Mouse (Mus musculus) cerebellum, postnatal 14 days (tissue): ENCODE data around the gene Zbtb45.
A peak's percentile ranks its signal among the peaks of the same experiment; 100 is the strongest.

Source experiments
- DNase-seq, 2 experiments: peaks; one replicate each; pipeline ENCODE4 v3.0.0; 2021; ENCODE audit warnings: mixed read lengths in 2 of 2

Zbtb45 gene

GRCm38 (mm10) chr7:13033451-13034147, 23.8 kb upstream of the Zbtb45 start:
- DNase-seq: peak; percentile 26 to 43

GRCm38 (mm10) chr7:13032541-13032940, 22.7 kb upstream of the Zbtb45 start:
- DNase-seq: peak in 1 of 2 experiments; percentile 6

- no peak for DNase-seq
Measured at GRCm38 (mm10) chr7:13031983-13032382, 22.1 kb upstream of the Zbtb45 start.

GRCm38 (mm10) chr7:13031069-13031468, 21.2 kb upstream of the Zbtb45 start:
- DNase-seq: peak; percentile 43 to 59

- DNase-seq: no peak
Measured at GRCm38 (mm10) chr7:13028986-13029385, 19.2 kb upstream of the Zbtb45 start.

- no peak for DNase-seq
Measured at GRCm38 (mm10) chr7:13025511-13026112, 15.8 kb upstream of the Zbtb45 start.

GRCm38 (mm10) chr7:13024805-13025204, 15.0 kb upstream of the Zbtb45 start:
- DNase-seq: peak; percentile 92 to 94

GRCm38 (mm10) chr7:13023928-13024731, 14.3 kb upstream of the Zbtb45 start:
- peak; percentile 96 to 98 for DNase-seq

- peak; percentile 56 to 57 for DNase-seq
Measured at GRCm38 (mm10) chr7:13022773-13023535, 13.1 kb upstream of the Zbtb45 start.

- DNase-seq: no peak
Measured at GRCm38 (mm10) chr7:13015217-13015616, 5.4 kb upstream of the Zbtb45 start.

GRCm38 (mm10) chr7:13014275-13014839, 4.5 kb upstream of the Zbtb45 start:
- no peak for DNase-seq

GRCm38 (mm10) chr7:13013671-13014070, 3.8 kb upstream of the Zbtb45 start:
- DNase-seq: no peak

GRCm38 (mm10) chr7:13009143-13010004, 460 bp downstream of the Zbtb45 start:
- peak; percentile 95 for DNase-seq

GRCm38 (mm10) chr7:13007341-13008092, 2.3 kb downstream of the Zbtb45 start:
- peak in 1 of 2 experiments; percentile 27 for DNase-seq

- DNase-seq: no peak
Measured at GRCm38 (mm10) chr7:13006531-13006930, 3.3 kb downstream of the Zbtb45 start.

- DNase-seq: peak; percentile 55 to 56
Measured at GRCm38 (mm10) chr7:13006011-13006410, 3.8 kb downstream of the Zbtb45 start.

- DNase-seq: no peak
Measured at GRCm38 (mm10) chr7:13003380-13003779, 6.5 kb downstream of the Zbtb45 start.

GRCm38 (mm10) chr7:13001584-13001983, 8.2 kb downstream of the Zbtb45 start:
- no peak for DNase-seq

GRCm38 (mm10) chr7:12998851-12999250, 11.0 kb downstream of the Zbtb45 start, which contains the start of gene Trim28:
Gene Trim28 (plus strand): TSS chr7:12999114.
- no peak for DNase-seq

- DNase-seq: no peak
Measured at GRCm38 (mm10) chr7:12998053-12998452, 11.8 kb downstream of the Zbtb45 start, which contains the start of gene Slc27a5. Gene Slc27a5 (minus strand): TSS chr7:12998192.
